Mouse (Mus musculus): ENCODE measurements around the gene Bcas3.

The Bcas3 gene

GRCm38 (mm10) chr11:85751171-85751570 is 398.2 kb downstream of the Bcas3 start:
- DNase-seq (ENCODE audit: low read depth) = no peak

- DNase-seq (ENCODE audit: low read depth) = no peak
Observed at GRCm38 (mm10) chr11:85754631-85755502, 401.9 kb downstream of the Bcas3 start.

- no peak for DNase-seq (ENCODE audit: low read depth)
Observed at GRCm38 (mm10) chr11:85755503-85756044, 402.6 kb downstream of the Bcas3 start.

GRCm38 (mm10) chr11:85758891-85759290 is 405.9 kb downstream of the Bcas3 start:
- peak; percentile 30 for DNase-seq (ENCODE audit: low read depth)

GRCm38 (mm10) chr11:85759634-85760439 is 406.9 kb downstream of the Bcas3 start:
- DNase-seq (ENCODE audit: low read depth) = no peak

GRCm38 (mm10) chr11:85760486-85761141 is 407.6 kb downstream of the Bcas3 start:
- DNase-seq (ENCODE audit: low read depth) = no peak

- no peak for DNase-seq (ENCODE audit: low read depth)
Observed at GRCm38 (mm10) chr11:85761170-85761569, 408.2 kb downstream of the Bcas3 start.

GRCm38 (mm10) chr11:85763655-85764054 is 410.7 kb downstream of the Bcas3 start:
- DNase-seq (ENCODE audit: low read depth) = no peak

- DNase-seq (ENCODE audit: low read depth) = no peak
Observed at GRCm38 (mm10) chr11:85766106-85766723, 413.2 kb downstream of the Bcas3 start.

- no peak for DNase-seq (ENCODE audit: low read depth)
Observed at GRCm38 (mm10) chr11:85766811-85767210, 413.8 kb downstream of the Bcas3 start.

GRCm38 (mm10) chr11:85769740-85770139 is 416.8 kb downstream of the Bcas3 start:
- peak; percentile 43 for DNase-seq (ENCODE audit: low read depth)

- no peak for DNase-seq (ENCODE audit: low read depth)
Observed at GRCm38 (mm10) chr11:85773391-85773790, 420.4 kb downstream of the Bcas3 start.

GRCm38 (mm10) chr11:85774707-85775106 is 421.7 kb downstream of the Bcas3 start:
- DNase-seq (ENCODE audit: low read depth) = no peak

GRCm38 (mm10) chr11:85775492-85775891 is 422.5 kb downstream of the Bcas3 start:
- no peak for DNase-seq (ENCODE audit: low read depth)

- DNase-seq (ENCODE audit: low read depth) = no peak
Observed at GRCm38 (mm10) chr11:85776861-85777360, 423.9 kb downstream of the Bcas3 start.

GRCm38 (mm10) chr11:85777950-85778349 is 425.0 kb downstream of the Bcas3 start:
- DNase-seq (ENCODE audit: low read depth) = no peak

- no peak for DNase-seq (ENCODE audit: low read depth)
Observed at GRCm38 (mm10) chr11:85780303-85780702, 427.3 kb downstream of the Bcas3 start.

GRCm38 (mm10) chr11:85786113-85786718 is 433.2 kb downstream of the Bcas3 start:
- no peak for DNase-seq (ENCODE audit: low read depth)

GRCm38 (mm10) chr11:85789750-85790149 is 436.8 kb downstream of the Bcas3 start:
- DNase-seq (ENCODE audit: low read depth) = no peak

- DNase-seq (ENCODE audit: low read depth) = peak; percentile 57
Observed at GRCm38 (mm10) chr11:85790267-85790666, 437.3 kb downstream of the Bcas3 start.

GRCm38 (mm10) chr11:85791212-85791611 is 438.2 kb downstream of the Bcas3 start:
- DNase-seq (ENCODE audit: low read depth) = no peak
